Mouse (Mus musculus) neural tube, embryonic 12.5 days (tissue): ENCODE results near the gene Serpina1e. TPM values are rescaled to one million over a fixed set of nuclear protein-coding genes. Genes with fewer than 3 reads are reported as not detected.

Experiments used
- ATAC-seq: fragments of 200-750 bp; cut with Nextera tagmentation; 2 replicates; pipeline ENCODE4 v1.8.0; 2017; ENCODE audit warnings: low read depth, mild to moderate bottlenecking, moderate TSS enrichment, moderate library complexity; ENCODE audit not compliant: low FRiP score
- H3K27ac ChIP-seq: fragments of 300-500 bp; sonication (generic); 2 replicates; pipeline ENCODE4 v1.5.1; 2016
- H3K27me3 ChIP-seq: fragments of 300-500 bp; sonication (generic); replicated peaks from 2 replicates; pipeline ENCODE4 v1.6.1; 2016; ENCODE audit warnings: mild to moderate bottlenecking
- H3K36me3 ChIP-seq: fragments of 300-500 bp; sonication (generic); 2 replicates; pipeline ENCODE4 v1.6.1; 2016; ENCODE audit warnings: mild to moderate bottlenecking
- H3K4me1 ChIP-seq: fragments of 300-500 bp; sonication (generic); 2 replicates; pipeline ENCODE4 v1.6.1; 2016
- H3K4me2 ChIP-seq: fragments of 300-500 bp; sonication (generic); replicated peaks from 2 replicates; pipeline ENCODE4 v1.6.1; 2016; ENCODE audit warnings: mild to moderate bottlenecking
- H3K4me3 ChIP-seq: fragments of 300-500 bp; sonication (generic); 2 replicates; pipeline ENCODE4 v1.5.1; 2016
- H3K9ac ChIP-seq: fragments of 300-500 bp; sonication (generic); 2 replicates; pipeline ENCODE4 v1.6.1; 2016; ENCODE audit warnings: mild to moderate bottlenecking
- H3K9me3 ChIP-seq: fragments of 300-500 bp; sonication (generic); 2 replicates; pipeline ENCODE4 v1.6.1; 2016; ENCODE audit warnings: mild to moderate bottlenecking
- WGBS: fragments of 180-500 bp; shearing (Covaris S2); methylation state at CpG from one replicate; pipeline ENCODE4 v1.1.7; 2016; 5-methylcytosine and 5-hydroxymethylcytosine counted together
- polyA plus RNA-seq: library from polyadenylated mRNA; unstranded; fragments of >200 nt; fragmentation: Nextera tagmentation; extraction: Ambion mirVana; gene quantifications from 2 replicates; pipeline ENCODE4 v1.2.1, GENCODE M21; 2016

The Serpina1e gene
- polyA plus RNA-seq: not detected in 2 replicates

DNA sequence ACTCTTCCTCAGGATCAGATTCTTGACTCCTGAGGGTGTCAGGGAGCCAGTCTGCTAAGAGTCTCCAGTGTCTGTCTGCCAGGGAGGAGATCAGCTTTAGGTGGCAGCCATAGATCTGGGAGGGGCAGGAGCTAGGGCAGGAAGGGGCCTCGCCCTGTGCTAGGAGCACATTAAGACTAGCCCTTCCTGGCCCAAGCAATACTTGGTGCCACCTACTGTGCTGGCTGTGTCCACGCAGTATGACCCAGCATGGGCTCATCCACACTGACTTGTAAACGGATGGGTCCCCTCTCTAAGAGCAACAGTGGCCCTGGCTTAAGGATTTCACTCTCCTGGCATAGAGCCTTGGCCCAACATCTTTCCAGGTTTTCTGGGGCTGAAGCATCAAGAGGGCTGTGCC lies at the start of gene Serpina1e:
Serpina1e (minus strand) TSS at position 178 of the 400 bp plus-strand sequence.
- 73% methylated on average over 3 of the region's 3 CpGs for WGBS
- no peak within 1 kb of the TSS for H3K4me2 ChIP-seq
- H3K27me3 ChIP-seq: no peaks in the 10 kb centered on the region
- no peak within 1 kb of the TSS for H3K4me3 ChIP-seq
- no peak for ATAC-seq
- H3K4me1 ChIP-seq: no peaks in the 10 kb centered on the region
- no peak within 1 kb of the TSS for H3K27ac ChIP-seq
- no peaks in the 10 kb centered on the region for H3K36me3 ChIP-seq
- H3K9ac ChIP-seq: no peak within 1 kb of the TSS
- H3K9me3 ChIP-seq: 0 out of 2 replicates have a peak, but pooled peaks cover 11% of the 10 kb centered on the region

DNA sequence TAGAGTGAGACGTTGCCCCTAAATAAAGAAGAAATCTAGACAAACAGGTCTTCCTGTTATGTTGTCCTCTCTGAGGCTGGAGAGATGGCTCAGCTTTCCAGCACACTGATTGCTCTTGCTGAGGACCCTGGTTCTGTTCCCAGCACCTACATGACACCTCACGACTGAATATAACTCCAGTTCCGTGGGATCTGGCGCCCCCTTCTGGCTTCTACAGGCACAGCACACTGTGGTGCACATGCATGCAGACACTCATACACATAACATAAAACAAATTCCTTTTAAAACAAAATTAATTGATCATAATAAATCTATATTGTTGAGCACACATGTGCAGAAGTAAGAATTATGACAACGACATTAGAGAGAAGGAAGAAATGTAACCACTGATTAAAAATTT lies 45.9 kb upstream of the Serpina1e start:
- no peak overlapping the region for H3K4me3 ChIP-seq
- WGBS: 78% methylated on average over 5 of the region's 5 CpGs
- no peak overlapping the region for H3K4me2 ChIP-seq
- H3K27ac ChIP-seq: no peak overlapping the region
- H3K4me1 ChIP-seq: no peaks in the 10 kb centered on the region
- H3K36me3 ChIP-seq: no peaks in the 10 kb centered on the region
- no peak overlapping the region for H3K9ac ChIP-seq
- no peak for ATAC-seq
- no peaks in the 10 kb centered on the region for H3K9me3 ChIP-seq
- H3K27me3 ChIP-seq: no peaks in the 10 kb centered on the region

DNA sequence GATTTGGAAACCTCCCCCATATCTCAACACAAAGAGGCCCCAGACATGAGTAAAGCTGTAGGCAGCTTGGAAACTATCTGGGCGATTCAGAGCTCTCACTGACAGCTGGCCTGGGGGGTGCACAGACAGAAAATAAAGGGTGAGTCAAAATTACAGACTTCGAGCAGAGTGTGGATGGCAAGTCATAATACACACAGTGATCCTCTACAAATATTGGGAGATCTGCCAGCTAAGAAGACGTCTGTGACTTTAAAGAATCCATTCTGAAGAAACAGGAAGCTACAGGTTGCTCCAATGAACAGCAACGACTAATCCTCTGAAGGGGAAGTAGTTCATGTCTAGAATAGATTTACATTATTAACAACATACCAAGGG lies 44.5 kb upstream of the Serpina1e start:
- Histone ChIP-seq H3K9ac (no peak overlapping the region), H3K36me3 (no peaks in the 10 kb centered on the region), H3K9me3 (no peaks in the 10 kb centered on the region), H3K4me2 (no peak overlapping the region), H3K27me3 (no peaks in the 10 kb centered on the region), H3K4me3 (no peak overlapping the region), H3K4me1 (no peaks in the 10 kb centered on the region), H3K27ac (no peak overlapping the region)
- no peak for ATAC-seq
- WGBS: 78% methylated on average over 4 of the region's 4 CpGs

DNA sequence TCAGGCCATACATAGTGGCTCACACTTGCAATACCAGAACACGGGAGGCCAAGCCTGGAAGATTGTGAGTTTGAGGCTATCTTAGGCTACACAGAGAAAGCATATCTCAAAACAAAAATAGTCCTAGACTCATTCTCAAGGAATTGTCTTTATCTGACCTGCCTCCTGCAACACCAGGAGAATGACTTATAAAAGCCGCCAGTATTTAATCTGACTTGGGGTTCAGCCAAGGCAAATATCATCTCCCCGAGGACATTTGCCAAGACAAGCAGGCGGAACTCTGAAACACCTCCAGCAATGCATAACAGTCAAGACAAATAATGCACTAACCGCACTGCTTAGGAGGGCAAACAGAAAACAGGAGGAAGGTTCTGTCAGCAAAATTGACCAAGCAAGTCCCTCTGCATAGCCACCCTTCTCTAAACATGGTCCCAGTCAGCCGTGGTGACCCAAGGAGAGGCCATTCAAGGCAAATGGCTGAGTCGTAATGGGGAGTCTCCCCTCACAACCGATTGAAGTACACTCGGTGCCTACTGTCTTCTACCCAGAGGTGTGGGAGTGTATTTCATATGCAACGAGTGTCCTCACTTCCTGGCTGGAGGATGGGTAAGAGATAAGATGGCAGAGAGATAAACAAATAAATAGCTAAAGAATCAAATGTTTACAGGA lies 43.9 kb upstream of the Serpina1e start:
- Histone ChIP-seq H3K9ac (no peak overlapping the region), H3K4me3 (no peak overlapping the region), H3K27ac (no peak overlapping the region), H3K27me3 (no peaks in the 10 kb centered on the region), H3K36me3 (no peaks in the 10 kb centered on the region), H3K4me2 (no peak overlapping the region), H3K9me3 (no peaks in the 10 kb centered on the region), H3K4me1 (no peaks in the 10 kb centered on the region)
- no peak for ATAC-seq
- WGBS: 84% methylated on average over 10 of the region's 10 CpGs

DNA sequence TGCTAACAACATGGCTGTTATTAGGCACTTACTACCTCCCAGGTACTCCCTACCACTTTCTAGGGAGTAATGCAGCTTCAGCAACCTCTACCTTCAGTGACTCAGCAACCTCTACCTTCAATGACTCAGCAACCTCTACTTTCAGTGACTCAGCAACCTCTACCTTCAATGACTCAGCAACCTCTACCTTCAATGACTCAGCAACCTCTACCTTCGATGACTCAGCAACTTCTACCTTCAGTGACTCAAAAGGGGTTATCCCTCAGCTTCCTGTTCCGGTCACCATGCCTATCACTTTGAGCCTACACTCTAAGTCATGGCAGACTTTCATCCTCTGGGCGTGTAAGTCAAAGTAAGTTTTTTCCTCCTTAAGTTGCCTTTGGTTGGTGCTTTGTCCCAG lies 41.8 kb upstream of the Serpina1e start:
- Histone ChIP-seq H3K27ac (no peak overlapping the region), H3K27me3 (no peaks in the 10 kb centered on the region), H3K4me1 (no peaks in the 10 kb centered on the region), H3K9me3 (no peaks in the 10 kb centered on the region), H3K4me3 (no peak overlapping the region), H3K36me3 (no peaks in the 10 kb centered on the region), H3K4me2 (no peak overlapping the region), H3K9ac (no peak overlapping the region)
- no peak for ATAC-seq
- 93% methylated on average over 3 of the region's 3 CpGs for WGBS

DNA sequence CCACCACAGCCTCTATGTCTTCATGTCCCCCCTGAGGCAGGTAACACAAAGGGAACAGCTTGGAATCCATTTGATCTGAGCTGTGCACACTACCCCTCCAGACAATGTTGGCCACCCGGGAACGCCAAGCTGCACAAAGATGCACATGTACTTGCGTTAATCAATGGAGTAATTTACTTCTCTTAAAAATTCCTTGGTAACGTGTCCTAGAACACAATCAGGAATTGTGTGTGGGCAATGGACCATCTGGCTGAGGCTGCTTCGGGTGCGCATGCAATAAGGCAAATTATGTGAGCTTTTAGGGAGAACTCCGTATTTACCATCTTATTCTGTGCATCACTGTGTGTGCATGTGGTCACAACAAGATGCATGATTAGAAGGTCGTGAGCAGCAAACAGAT lies 40.8 kb upstream of the Serpina1e start:
- no peaks in the 10 kb centered on the region for H3K36me3 ChIP-seq
- WGBS: 65% methylated on average over 8 of the region's 8 CpGs
- no peak overlapping the region for H3K4me3 ChIP-seq
- no peak for ATAC-seq
- H3K4me1 ChIP-seq: no peaks in the 10 kb centered on the region
- H3K27ac ChIP-seq: no peak overlapping the region
- no peaks in the 10 kb centered on the region for H3K9me3 ChIP-seq
- H3K9ac ChIP-seq: no peak overlapping the region
- no peaks in the 10 kb centered on the region for H3K27me3 ChIP-seq
- no peak overlapping the region for H3K4me2 ChIP-seq

DNA sequence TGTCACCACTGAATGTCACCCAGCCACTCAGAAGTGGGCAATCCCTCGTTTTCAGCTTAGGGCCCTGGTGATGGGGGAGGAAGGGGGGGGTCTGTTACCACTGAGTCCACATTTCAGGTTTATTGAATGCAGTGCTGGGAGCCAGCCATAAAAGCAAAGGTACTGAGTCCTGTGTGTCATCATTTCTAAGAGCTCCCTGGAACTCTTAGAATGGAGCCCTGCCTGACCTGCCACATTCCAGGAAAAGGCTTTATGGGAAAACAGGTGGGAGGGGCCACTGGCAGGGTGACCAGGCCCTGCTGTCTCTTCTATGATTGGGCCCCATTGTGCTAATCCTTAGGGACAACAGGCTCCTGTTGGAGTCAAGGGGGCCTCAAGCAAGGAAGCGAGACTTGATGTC lies 37.7 kb upstream of the Serpina1e start:
- no peaks in the 10 kb centered on the region for H3K4me1 ChIP-seq
- no peak for ATAC-seq
- H3K9me3 ChIP-seq: no peaks in the 10 kb centered on the region
- no peak overlapping the region for H3K4me3 ChIP-seq
- no peaks in the 10 kb centered on the region for H3K27me3 ChIP-seq
- H3K9ac ChIP-seq: no peak overlapping the region
- H3K36me3 ChIP-seq: no peaks in the 10 kb centered on the region
- 65% methylated on average over 2 of the region's 2 CpGs for WGBS
- no peak overlapping the region for H3K4me2 ChIP-seq
- no peak overlapping the region for H3K27ac ChIP-seq

DNA sequence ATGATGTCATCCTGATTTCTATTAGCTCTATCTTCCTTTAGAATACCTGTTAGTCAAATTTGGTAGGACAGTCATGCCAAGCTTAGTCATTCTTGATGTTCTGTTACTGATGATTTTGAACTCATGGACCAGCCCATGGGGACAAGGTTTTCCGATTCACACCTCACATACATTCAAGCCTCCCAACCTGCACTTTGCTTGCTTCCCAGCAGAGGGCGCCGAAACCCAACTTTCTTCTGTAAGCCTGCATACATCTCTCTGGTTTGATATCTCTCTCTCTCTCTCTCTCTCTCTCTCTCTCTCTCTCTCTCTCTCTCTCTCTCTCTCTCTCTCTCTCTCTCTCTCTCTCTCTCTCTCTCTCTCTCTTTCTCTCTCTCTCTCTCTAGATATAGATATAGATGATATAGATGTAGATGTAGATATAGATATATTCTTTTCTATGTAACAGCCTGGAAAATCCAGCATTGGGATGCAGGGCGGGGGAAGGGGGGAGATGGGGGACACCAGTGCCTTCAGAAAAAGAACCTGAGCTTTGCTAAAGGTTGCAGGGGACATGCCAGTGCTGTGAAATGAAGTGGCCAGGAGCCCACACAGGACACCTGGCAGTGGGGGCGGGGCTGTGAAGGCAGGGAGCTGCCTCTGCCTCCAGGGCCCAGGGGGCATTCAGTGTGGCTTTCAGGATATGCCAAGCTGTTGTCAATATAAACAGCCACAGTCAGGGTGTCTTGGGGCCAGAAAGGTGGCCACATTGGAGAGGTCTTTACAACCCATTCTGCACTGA lies 36.7 kb upstream of the Serpina1e start:
- H3K9me3 ChIP-seq: no peaks in the 10 kb centered on the region
- H3K4me1 ChIP-seq: no peaks in the 10 kb centered on the region
- H3K36me3 ChIP-seq: no peaks in the 10 kb centered on the region
- H3K4me3 ChIP-seq: no peak overlapping the region
- no peak overlapping the region for H3K9ac ChIP-seq
- H3K27me3 ChIP-seq: no peaks in the 10 kb centered on the region
- WGBS: 47% methylated on average over 5 of the region's 5 CpGs
- H3K4me2 ChIP-seq: no peak overlapping the region
- ATAC-seq: peak; percentile 54; the same call in 1 of the 2 replicates
- H3K27ac ChIP-seq: no peak overlapping the region

DNA sequence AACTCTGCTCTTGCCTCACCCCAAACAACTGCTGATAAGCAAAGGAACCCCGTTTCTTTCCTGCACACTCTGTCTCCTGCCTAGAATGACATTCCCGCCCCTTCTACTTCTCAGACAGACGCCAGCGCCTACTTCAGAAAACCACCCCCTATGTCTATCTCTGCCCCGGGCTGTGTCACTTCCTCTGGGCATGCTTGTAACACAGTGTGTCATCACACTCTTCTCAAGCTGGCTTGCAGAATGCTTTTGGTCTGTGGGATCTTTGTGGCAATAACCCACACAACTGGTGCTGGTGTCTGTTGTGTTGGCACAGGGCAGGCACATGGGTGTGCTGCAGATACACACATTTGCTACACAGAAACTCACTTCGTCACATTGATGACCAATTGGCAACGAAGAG lies 34.2 kb upstream of the Serpina1e start:
- no peaks in the 10 kb centered on the region for H3K4me1 ChIP-seq
- H3K9ac ChIP-seq: no peak overlapping the region

DNA sequence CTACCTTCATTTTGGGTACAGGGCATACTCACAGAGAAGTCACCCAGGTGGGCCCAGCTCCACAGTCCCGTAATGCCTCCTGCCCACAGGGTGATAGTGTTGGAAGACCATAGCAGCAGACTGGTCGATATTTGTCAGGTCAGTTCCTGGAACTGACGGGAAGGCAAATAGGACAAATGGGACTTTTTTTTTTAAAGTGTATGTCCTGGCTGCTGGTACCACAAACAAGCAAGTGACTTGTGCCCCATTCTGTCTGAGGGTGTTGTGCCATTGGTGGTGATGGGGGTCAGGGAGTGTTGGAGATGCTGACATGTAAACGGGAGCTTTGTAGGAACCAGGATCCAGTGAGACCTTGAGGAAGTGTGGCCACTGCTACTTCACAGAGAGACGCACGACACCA lies 31.1 kb upstream of the Serpina1e start, which contains the start of gene Serpina11:
Serpina11 (minus strand) TSS at position 101 of the 400 bp plus-strand sequence.
- H3K36me3 ChIP-seq: no peaks in the 10 kb centered on the region
- no peak within 1 kb of the TSS for H3K9ac ChIP-seq
- H3K4me2 ChIP-seq: no peak within 1 kb of the TSS
- 95% methylated on average over 6 of the region's 6 CpGs for WGBS
- no peak within 1 kb of the TSS for H3K27ac ChIP-seq
- H3K27me3 ChIP-seq: no peaks in the 10 kb centered on the region
- no peak for ATAC-seq
- H3K4me1 ChIP-seq: no peaks in the 10 kb centered on the region
- H3K9me3 ChIP-seq: no peaks in the 10 kb centered on the region
- no peak within 1 kb of the TSS for H3K4me3 ChIP-seq

More for the DNA sequence above, 34.2 kb upstream of the Serpina1e start:
- no peaks in the 10 kb centered on the region for H3K27me3 ChIP-seq
- H3K9me3 ChIP-seq: no peaks in the 10 kb centered on the region
- ATAC-seq: no peak
- no peak overlapping the region for H3K27ac ChIP-seq
- 75% methylated on average over 7 of the region's 7 CpGs for WGBS
- no peaks in the 10 kb centered on the region for H3K36me3 ChIP-seq
- no peak overlapping the region for H3K4me3 ChIP-seq
- no peak overlapping the region for H3K4me2 ChIP-seq

DNA sequence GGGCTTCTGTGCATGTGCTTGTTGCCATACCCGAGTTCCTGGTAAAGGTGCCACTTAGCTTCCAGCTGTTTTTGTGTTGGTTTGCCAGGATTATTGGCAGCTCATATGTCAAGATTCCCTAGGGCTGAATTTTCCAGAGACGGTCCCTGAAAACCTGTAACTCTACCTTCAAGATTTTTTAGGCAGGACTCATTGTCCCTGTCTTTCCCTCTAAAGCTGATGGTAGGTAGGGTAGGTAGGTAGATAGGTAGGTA lies 30.7 kb upstream of the Serpina1e start:
- no peak overlapping the region for H3K27ac ChIP-seq
- no peak for ATAC-seq
- 70% methylated on average over 2 of the region's 2 CpGs for WGBS
- H3K27me3 ChIP-seq: no peaks in the 10 kb centered on the region
- no peaks in the 10 kb centered on the region for H3K4me1 ChIP-seq
- H3K4me3 ChIP-seq: no peak overlapping the region
- no peaks in the 10 kb centered on the region for H3K9me3 ChIP-seq
- no peak overlapping the region for H3K9ac ChIP-seq
- no peak overlapping the region for H3K4me2 ChIP-seq
- no peaks in the 10 kb centered on the region for H3K36me3 ChIP-seq

DNA sequence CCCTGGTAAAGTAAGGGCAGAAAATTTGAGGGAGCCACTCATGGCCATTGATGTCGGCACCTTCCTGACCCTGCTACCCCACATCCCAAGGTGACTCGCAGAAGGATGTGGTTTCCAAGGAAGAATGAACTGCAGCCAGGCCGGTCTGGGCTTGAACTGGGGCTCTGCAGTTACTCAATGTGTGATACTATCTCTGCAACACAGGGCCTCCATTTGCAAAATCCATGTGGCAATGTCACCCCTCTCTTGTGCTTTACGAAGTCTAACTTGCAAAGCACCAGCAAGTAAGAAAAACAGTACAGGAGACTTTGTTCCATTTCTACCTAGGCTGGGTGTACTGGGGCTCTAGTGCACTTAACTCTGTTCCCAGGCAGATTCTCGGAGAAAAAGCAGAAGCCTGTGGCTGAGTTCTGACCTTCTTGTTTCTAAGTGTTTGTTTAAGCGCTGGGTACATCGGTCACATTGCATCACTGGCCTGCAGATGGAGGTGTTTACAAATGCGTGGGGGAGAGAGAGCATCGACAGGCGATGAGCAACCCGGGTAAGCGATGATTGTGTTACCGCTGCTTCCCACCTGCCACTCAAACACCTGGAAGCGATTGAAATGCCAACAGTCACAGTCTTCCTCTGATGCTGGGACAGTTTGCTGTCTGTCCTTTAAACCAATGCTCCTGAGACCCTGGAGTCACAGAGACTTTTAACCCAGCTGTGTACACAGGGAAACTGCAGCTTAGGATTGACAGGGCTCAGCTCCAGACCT lies 30.2 kb upstream of the Serpina1e start:
- Histone ChIP-seq H3K4me3 (no peak overlapping the region), H3K27ac (no peak overlapping the region), H3K9ac (no peak overlapping the region), H3K9me3 (no peaks in the 10 kb centered on the region), H3K36me3 (no peaks in the 10 kb centered on the region), H3K4me2 (no peak overlapping the region), H3K27me3 (no peaks in the 10 kb centered on the region), H3K4me1 (no peaks in the 10 kb centered on the region)
- WGBS: 68% methylated on average over 14 of the region's 14 CpGs
- ATAC-seq: no peak
